Mouse (Mus musculus) adrenal gland, adult 18-20 months (tissue): Measurements from ENCODE around the gene Myo5c. TPM values are rescaled to one million over a fixed set of nuclear protein-coding genes. Genes with fewer than 3 reads are reported as not detected.

Source experiments
- DNase-seq, 2 experiments: peaks; one replicate each; pipeline ENCODE4 v3.0.0; 2021 to 2022; ENCODE audit warnings: low spot score in 2 of 2
- long read RNA-seq, 2 experiments: library from polyadenylated mRNA; stranded (forward); transcript quantifications; one replicate each; pipeline ENCODE4 v2.0.0; 2021
- total RNA-seq, 2 experiments: library from RNA; stranded (reverse); gene quantifications; 1 replicate in 1 of 2; 2 replicates in 1 of 2; pipeline ENCODE4 v1.2.3; 2021

Gene Myo5c
- total RNA-seq: 1 to 10 TPM; 5.1 to 5.7 TPM
- long read RNA-seq, experiment 1, partial matches to known transcripts: 1 of 1 reads
- long read RNA-seq, experiment 1, other reads (novel, unspliced or antisense): 0 of 1 reads
- long read RNA-seq, experiment 2, partial matches to known transcripts: 2 of 2 reads
- long read RNA-seq, experiment 2, other reads (novel, unspliced or antisense): 0 of 2 reads

- peak; percentile 22 to 31 for DNase-seq
These were observed at the start of gene Myo5c for GRCm38 (mm10) chr9:75231841-75232746. Myo5c (plus strand) TSS chr9:75232020.

- DNase-seq: no peak
These were observed 44.1 kb upstream of the Myo5c start for GRCm38 (mm10) chr9:75187646-75188260.

GRCm38 (mm10) chr9:75193858-75194257, 38.0 kb upstream of the Myo5c start:
- no peak for DNase-seq

- peak; percentile 13 to 30 for DNase-seq
These were observed 35.5 kb upstream of the Myo5c start for GRCm38 (mm10) chr9:75196335-75196734.

GRCm38 (mm10) chr9:75197297-75197696, 34.5 kb upstream of the Myo5c start:
- no peak for DNase-seq

GRCm38 (mm10) chr9:75201506-75201905, 30.3 kb upstream of the Myo5c start:
- DNase-seq: no peak

- no peak for DNase-seq
These were observed 29.8 kb upstream of the Myo5c start for GRCm38 (mm10) chr9:75202036-75202435.

GRCm38 (mm10) chr9:75209246-75209645, 22.6 kb upstream of the Myo5c start:
- DNase-seq: no peak

GRCm38 (mm10) chr9:75210269-75210668, 21.6 kb upstream of the Myo5c start:
- no peak for DNase-seq

- DNase-seq: no peak
These were observed 16.9 kb upstream of the Myo5c start for GRCm38 (mm10) chr9:75214743-75215413.

- no peak for DNase-seq
These were observed 11.9 kb upstream of the Myo5c start for GRCm38 (mm10) chr9:75219942-75220341.

GRCm38 (mm10) chr9:75221420-75222287, 10.2 kb upstream of the Myo5c start:
- DNase-seq: no peak

GRCm38 (mm10) chr9:75232860-75233259, 1.0 kb downstream of the Myo5c start:
- DNase-seq: no peak

- no peak for DNase-seq
These were observed 2.5 kb downstream of the Myo5c start for GRCm38 (mm10) chr9:75234271-75234741.

GRCm38 (mm10) chr9:75234983-75235627, 3.3 kb downstream of the Myo5c start:
- DNase-seq: no peak

- DNase-seq: no peak
These were observed 3.9 kb downstream of the Myo5c start for GRCm38 (mm10) chr9:75235696-75236095.

- no peak for DNase-seq
These were observed 4.8 kb downstream of the Myo5c start for GRCm38 (mm10) chr9:75236416-75237308.

- DNase-seq: no peak
These were observed 6.4 kb downstream of the Myo5c start for GRCm38 (mm10) chr9:75238179-75238578.

GRCm38 (mm10) chr9:75243052-75243451, 11.2 kb downstream of the Myo5c start:
- DNase-seq: no peak
